Mouse (Mus musculus) kidney, embryonic 16.5 days (tissue): Measurements from ENCODE around the gene Nrtn. TPM values are rescaled to one million over a fixed set of nuclear protein-coding genes. Genes with fewer than 3 reads are reported as not detected.

ENCODE experiments used
- ATAC-seq: fragments of 200-750 bp; cut with Nextera tagmentation; 2 replicates; pipeline ENCODE4 v1.8.0; 2017; ENCODE audit warnings: moderate TSS enrichment; ENCODE audit not compliant: low FRiP score, low TSS enrichment
- H3K27ac ChIP-seq: fragments of 300-500 bp; sonication (generic); 2 replicates; pipeline ENCODE4 v1.5.1; 2014; ENCODE audit warnings: low read length
- H3K27me3 ChIP-seq: fragments of 300-500 bp; sonication (generic); 2 replicates; pipeline ENCODE4 v1.6.1; 2014; ENCODE audit warnings: low read length, control low read depth, mixed read lengths; ENCODE audit not compliant: insufficient read depth
- H3K36me3 ChIP-seq: fragments of 300-500 bp; sonication (generic); 2 replicates; pipeline ENCODE4 v1.6.1; 2014; ENCODE audit warnings: low read length, control low read depth, mixed read lengths; ENCODE audit not compliant: insufficient read depth
- H3K4me1 ChIP-seq: fragments of 300-500 bp; sonication (generic); 2 replicates; pipeline ENCODE4 v1.6.1; 2014; ENCODE audit warnings: low read length, control low read depth, mixed read lengths; ENCODE audit not compliant: insufficient read depth
- H3K4me2 ChIP-seq: fragments of 300-500 bp; sonication (generic); replicated peaks from 2 replicates; pipeline ENCODE4 v1.6.1; 2014; ENCODE audit warnings: low read depth, low read length
- H3K4me3 ChIP-seq: fragments of 300-500 bp; sonication (generic); 2 replicates; pipeline ENCODE4 v1.5.1; 2014; ENCODE audit warnings: mild to moderate bottlenecking, low read length
- H3K9ac ChIP-seq: fragments of 300-500 bp; sonication (generic); replicated peaks from 2 replicates; pipeline ENCODE4 v1.6.1; 2014; ENCODE audit warnings: low read length
- H3K9me3 ChIP-seq: fragments of 300-500 bp; sonication (generic); 2 replicates; pipeline ENCODE4 v1.6.1; 2016; ENCODE audit warnings: low read length, control low read depth
- WGBS: fragments of 180-500 bp; shearing (Covaris S2); extraction: QIAGEN DNeasy Blood & Tissue Kit; methylation state at CpG from one replicate; pipeline ENCODE4 v1.1.7; 2014; 5-methylcytosine and 5-hydroxymethylcytosine counted together
- polyA plus RNA-seq: library from polyadenylated mRNA; unstranded; fragments of >200 nt; fragmentation: Nextera tagmentation; extraction: Ambion mirVana; gene quantifications from 2 replicates; pipeline ENCODE4 v1.2.1, GENCODE M21; 2015

The Nrtn gene
- 5.4 and 5.8 TPM in 2 replicates for polyA plus RNA-seq

DNA sequence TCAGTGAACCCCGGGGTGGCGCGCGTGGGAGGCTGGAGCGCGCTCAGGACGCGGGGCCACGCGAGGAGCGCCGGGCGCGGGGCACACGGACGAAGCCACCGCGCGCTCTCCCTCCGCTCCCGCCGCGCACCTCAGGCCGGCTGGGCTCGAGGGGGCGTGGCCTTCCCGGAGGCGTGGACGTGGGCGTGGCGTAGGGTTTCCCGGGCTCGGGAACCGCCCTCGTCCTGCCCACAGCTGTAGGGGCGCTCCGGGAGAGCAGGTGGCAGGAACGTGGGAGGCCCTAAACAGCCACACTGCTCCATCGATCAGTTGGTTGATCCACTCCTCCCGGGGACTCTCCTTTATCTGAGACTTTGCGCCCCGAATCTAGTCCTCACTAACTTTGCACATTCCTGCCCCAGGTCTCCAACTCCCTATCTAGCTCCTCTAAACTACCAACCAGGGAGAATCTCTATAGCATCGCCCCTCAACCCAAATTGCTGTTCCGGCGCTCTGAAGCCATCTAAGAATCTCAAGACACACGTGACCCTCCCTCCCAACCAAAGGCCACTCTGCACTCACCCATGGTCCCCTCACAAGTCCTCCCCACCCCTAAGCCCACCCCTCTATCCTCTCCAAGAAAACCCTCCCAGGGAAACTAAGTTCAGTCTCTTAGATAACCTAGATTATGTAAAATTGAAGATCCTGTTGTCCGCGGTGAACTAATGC is at the start of gene Nrtn:
Nrtn (minus strand) TSS at position 115 of the 708 bp plus-strand sequence.
- Histone ChIP-seq H3K4me3 (peak within 1 kb of the TSS; percentile 59), H3K9ac (peak within 1 kb of the TSS; percentile 71), H3K4me1 (peaks cover 29% of the 10 kb centered on the region), H3K27ac (peak within 1 kb of the TSS; percentile 1; the same call in 1 of the 2 replicates), H3K36me3 (no peaks in the 10 kb centered on the region), H3K4me2 (peak within 1 kb of the TSS; percentile 100), H3K27me3 (peaks cover 46% of the 10 kb centered on the region), H3K9me3 (no peaks in the 10 kb centered on the region)
- WGBS: under 1% methylated on average over 46 of the region's 48 CpGs
- peak; percentile 67 for ATAC-seq

DNA sequence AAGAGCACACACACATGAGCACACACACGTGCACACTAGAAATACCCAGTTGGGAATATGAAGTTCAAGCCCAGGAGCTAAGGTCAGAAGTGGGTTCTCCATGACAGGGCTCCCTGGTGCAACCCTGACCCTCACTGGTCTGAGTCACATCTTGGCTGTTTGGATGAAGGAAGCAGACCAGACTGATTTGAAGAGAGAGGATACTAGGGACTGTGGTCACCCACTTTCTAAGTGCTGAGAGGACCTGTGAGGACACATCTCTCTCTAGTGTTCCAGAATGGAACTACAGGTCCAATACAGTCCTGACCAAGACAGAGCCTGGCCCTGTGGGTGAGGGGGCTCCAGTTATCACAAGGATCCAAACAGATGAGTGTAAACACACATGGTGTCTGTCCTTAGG is 48.5 kb upstream of the Nrtn start:
- Histone ChIP-seq H3K36me3 (no peaks in the 10 kb centered on the region), H3K4me1 (peaks cover 9% of the 10 kb centered on the region; the same call in 1 of the 2 replicates), H3K4me3 (no peak overlapping the region), H3K27ac (no peak overlapping the region), H3K9ac (no peak overlapping the region), H3K9me3 (no peaks in the 10 kb centered on the region), H3K27me3 (no peaks in the 10 kb centered on the region), H3K4me2 (no peak overlapping the region)
- no peak; the same call in 1 of the 2 replicates for ATAC-seq
- WGBS: 89% methylated on average over 1 of the region's 1 CpGs

- Histone ChIP-seq H3K9ac (no peak overlapping the region), H3K36me3 (no peaks in the 10 kb centered on the region), H3K4me1 (0 out of 2 replicates have a peak, but pooled peaks cover 2% of the 10 kb centered on the region), H3K27me3 (no peaks in the 10 kb centered on the region), H3K4me2 (no peak overlapping the region), H3K4me3 (no peak overlapping the region), H3K9me3 (no peaks in the 10 kb centered on the region), H3K27ac (no peak overlapping the region)
- 73% methylated on average over 5 of the region's 5 CpGs for WGBS
- no peak for ATAC-seq
Observed at GRCm38 (mm10) chr17:56804952-56805351, 47.6 kb upstream of the Nrtn start.

DNA sequence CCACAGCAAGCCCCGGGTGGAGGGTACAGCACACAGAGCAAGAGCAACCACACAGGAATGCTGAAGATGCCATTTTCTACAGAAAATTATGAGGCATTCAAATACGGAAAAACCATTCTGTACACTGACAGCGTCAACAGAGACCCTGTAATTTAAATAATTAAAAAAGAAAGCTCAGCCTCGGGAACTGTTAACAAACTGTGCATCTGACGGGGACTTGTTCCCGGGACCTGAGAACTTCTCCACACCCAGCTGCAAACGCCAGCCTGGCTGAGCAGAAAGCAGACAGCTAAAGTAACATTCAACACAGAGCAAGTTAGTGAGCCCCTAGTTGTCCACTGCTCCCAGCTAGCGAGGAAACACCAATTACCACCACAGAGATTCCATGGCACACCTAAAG is 44.7 kb upstream of the Nrtn start:
- Histone ChIP-seq H3K9me3 (no peaks in the 10 kb centered on the region), H3K4me2 (no peak overlapping the region), H3K27ac (no peak overlapping the region), H3K4me1 (no peaks in the 10 kb centered on the region), H3K4me3 (no peak overlapping the region), H3K9ac (no peak overlapping the region), H3K27me3 (no peaks in the 10 kb centered on the region), H3K36me3 (no peaks in the 10 kb centered on the region)
- 72% methylated on average over 8 of the region's 8 CpGs for WGBS
- ATAC-seq: no peak

GRCm38 (mm10) chr17:56799276-56799675 is 41.9 kb upstream of the Nrtn start:
- WGBS: 88% methylated on average over 3 of the region's 3 CpGs
- Histone ChIP-seq H3K9me3 (no peaks in the 10 kb centered on the region), H3K36me3 (no peaks in the 10 kb centered on the region), H3K27ac (no peak overlapping the region), H3K27me3 (no peaks in the 10 kb centered on the region), H3K9ac (no peak overlapping the region), H3K4me1 (no peaks in the 10 kb centered on the region), H3K4me2 (no peak overlapping the region), H3K4me3 (no peak overlapping the region)
- no peak for ATAC-seq

DNA sequence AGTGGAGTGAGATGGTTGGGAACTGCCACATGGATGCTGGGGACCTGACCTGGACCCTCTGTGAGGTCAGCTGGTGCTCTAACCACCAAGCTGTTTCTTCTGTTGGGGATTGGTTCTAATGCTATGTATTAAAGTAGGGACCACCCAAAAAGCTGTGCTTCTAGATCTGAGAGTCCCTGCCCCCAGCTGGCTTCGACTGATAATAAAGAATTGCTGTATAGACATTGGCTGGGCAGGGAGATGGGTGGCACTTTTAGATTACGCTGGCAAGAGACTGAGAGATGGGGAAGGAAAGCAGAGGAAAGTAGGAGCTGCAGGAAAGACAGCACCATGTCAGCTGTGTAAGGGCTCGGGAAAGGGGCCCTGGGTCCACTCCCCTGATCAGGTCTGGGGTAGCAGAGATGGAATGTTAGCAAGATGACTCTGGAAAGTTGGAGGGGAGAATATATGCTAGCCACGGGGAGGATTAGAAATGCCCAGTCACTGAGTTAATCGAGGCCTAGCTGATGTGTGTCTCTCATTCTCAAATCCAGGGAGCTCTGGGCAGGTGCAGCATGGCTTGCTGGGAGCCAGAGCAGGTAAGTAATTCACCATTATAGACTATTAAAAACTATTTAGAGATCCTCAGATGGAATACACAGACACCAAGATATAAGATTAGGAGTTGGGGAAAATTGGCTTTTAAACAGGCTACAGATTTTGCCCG is 36.4 kb upstream of the Nrtn start:
- H3K4me2 ChIP-seq: no peak overlapping the region
- H3K9ac ChIP-seq: no peak overlapping the region
- H3K4me1 ChIP-seq: no peaks in the 10 kb centered on the region
- WGBS: 76% methylated on average over 6 of the region's 6 CpGs
- no peak overlapping the region for H3K27ac ChIP-seq
- no peaks in the 10 kb centered on the region for H3K36me3 ChIP-seq
- H3K9me3 ChIP-seq: no peaks in the 10 kb centered on the region
- no peaks in the 10 kb centered on the region for H3K27me3 ChIP-seq
- no peak overlapping the region for H3K4me3 ChIP-seq
- ATAC-seq: no peak

- 75% methylated on average over 3 of the region's 3 CpGs for WGBS
- Histone ChIP-seq H3K9me3 (no peaks in the 10 kb centered on the region), H3K27me3 (no peaks in the 10 kb centered on the region), H3K9ac (no peak overlapping the region), H3K27ac (no peak overlapping the region), H3K4me3 (no peak overlapping the region), H3K36me3 (no peaks in the 10 kb centered on the region), H3K4me1 (no peaks in the 10 kb centered on the region), H3K4me2 (no peak overlapping the region)
- ATAC-seq: no peak
Observed at GRCm38 (mm10) chr17:56792588-56792987, 35.3 kb upstream of the Nrtn start.

GRCm38 (mm10) chr17:56789286-56789685 is 32.0 kb upstream of the Nrtn start:
- no peaks in the 10 kb centered on the region for H3K27me3 ChIP-seq
- no peak overlapping the region for H3K9ac ChIP-seq
- H3K4me1 ChIP-seq: no peaks in the 10 kb centered on the region
- no peaks in the 10 kb centered on the region for H3K9me3 ChIP-seq
- WGBS: 90% methylated on average over 6 of the region's 6 CpGs
- no peak overlapping the region for H3K27ac ChIP-seq
- H3K4me3 ChIP-seq: no peak overlapping the region
- no peak overlapping the region for H3K4me2 ChIP-seq
- H3K36me3 ChIP-seq: no peaks in the 10 kb centered on the region
- no peak for ATAC-seq

DNA sequence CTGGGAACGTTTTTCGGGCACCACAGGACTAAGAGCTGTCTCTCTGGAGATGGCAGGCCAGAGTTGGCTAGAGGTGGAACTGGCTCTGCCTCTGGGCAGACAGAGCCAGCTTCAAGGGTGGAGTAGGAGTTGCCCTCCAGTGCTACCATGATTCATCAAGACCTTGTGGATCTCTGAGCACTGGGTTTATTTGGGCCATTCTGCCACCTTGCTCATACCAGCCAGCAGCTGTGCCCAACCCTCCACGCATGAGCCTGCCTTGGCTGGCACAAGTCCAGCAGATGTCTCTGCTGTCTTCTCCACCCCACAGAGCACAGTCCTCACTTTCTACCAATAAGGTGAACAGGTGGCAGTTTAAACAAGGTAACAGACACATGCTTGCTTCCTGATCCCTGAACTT is 31.6 kb upstream of the Nrtn start:
- Histone ChIP-seq H3K4me3 (no peak overlapping the region), H3K9ac (no peak overlapping the region), H3K36me3 (no peaks in the 10 kb centered on the region), H3K27ac (no peak overlapping the region), H3K4me2 (no peak overlapping the region), H3K27me3 (no peaks in the 10 kb centered on the region), H3K9me3 (no peaks in the 10 kb centered on the region), H3K4me1 (no peaks in the 10 kb centered on the region)
- ATAC-seq: no peak
- 70% methylated on average over 3 of the region's 3 CpGs for WGBS
